Mouse (Mus musculus) cerebellum, adult 2 months (tissue): ENCODE results near the gene Atf7. TPM values are rescaled to one million over a fixed set of nuclear protein-coding genes. Genes with fewer than 3 reads are reported as not detected.
A peak's percentile ranks its signal among the peaks of the same experiment; 100 is the strongest.

Experiments used
- DNase-seq, 2 experiments: peaks; one replicate each; pipeline ENCODE4 v3.0.0; 2021
- H3K27ac ChIP-seq: fragments of 200-500 bp; 2 replicates; pipeline ENCODE4 v1.5.1; 2012; ENCODE audit warnings: low read length, control low read depth, inconsistent platforms; ENCODE audit not compliant: insufficient read depth
- H3K27me3 ChIP-seq: fragments of 200-500 bp; 2 replicates; pipeline ENCODE4 v1.6.1; 2012; ENCODE audit warnings: inconsistent platforms, mild to moderate bottlenecking, low read length, moderate library complexity; ENCODE audit not compliant: control insufficient read depth, insufficient read depth
- H3K4me1 ChIP-seq: fragments of 200-500 bp; 2 replicates; pipeline ENCODE4 v1.6.1; 2011; ENCODE audit warnings: low read length; ENCODE audit not compliant: control insufficient read depth, insufficient read depth
- H3K4me3 ChIP-seq: fragments of 200-500 bp; replicated peaks from 2 replicates; pipeline ENCODE3; 2011; ENCODE audit warnings: mild to moderate bottlenecking, low read depth, low read length, control low read depth; ENCODE audit not compliant: insufficient read depth
- CTCF ChIP-seq: fragments of 200-500 bp; IDR thresholded peaks from 2 replicates; pipeline ENCODE4 v1.5.1; 2011; ENCODE audit warnings: low read depth, mild to moderate bottlenecking, control low read depth, low read length, moderate library complexity, borderline replicate concordance; ENCODE audit not compliant: insufficient read depth
- POLR2A ChIP-seq: fragments of 200-500 bp; IDR thresholded peaks from 2 replicates; pipeline ENCODE4 v1.6.1; 2011; ENCODE audit warnings: low read length, control low read depth, borderline replicate concordance; ENCODE audit not compliant: insufficient read depth
- WGBS: fragments of 180-500 bp; shearing (Covaris S2); methylation state at CpG from one replicate; pipeline ENCODE4 v1.1.7; 2018; 5-methylcytosine and 5-hydroxymethylcytosine counted together
- polyA plus RNA-seq: library from polyadenylated mRNA; depleted of rRNA; stranded (reverse); fragments of >200 nt; gene quantifications from 2 replicates; pipeline ENCODE4 v1.2.3, GENCODE M21; 2012

Gene Atf7
- polyA plus RNA-seq, 1 experiment, result 66.6 TPM

- WGBS, result 28% methylated on average over 2 of the region's 2 CpGs
- H3K4me1 ChIP-seq, result peaks cover 13% of the 10 kb centered on the region; the same call in 1 of the 2 replicates
- peak overlapping the region; percentile 92 for H3K4me3 ChIP-seq
- TF ChIP-seq CTCF, result no peak
- TF ChIP-seq POLR2A, result no peak
- no peak overlapping the region for H3K27ac ChIP-seq
- no peaks in the 10 kb centered on the region for H3K27me3 ChIP-seq
- peak in 1 of 2 experiments; percentile 23 for DNase-seq
Measured at GRCm38 (mm10) chr15:102515261-102515660, 110.0 kb downstream of the Atf7 start.

- TF ChIP-seq CTCF, result no peak
- no peak for TF ChIP-seq POLR2A
- Histone ChIP-seq H3K27ac (no peak overlapping the region), H3K4me3 (no peak overlapping the region), H3K27me3 (no peaks in the 10 kb centered on the region), H3K4me1 (peaks cover 22% of the 10 kb centered on the region)
- no peak for DNase-seq
- 35% methylated on average over 3 of the region's 3 CpGs for WGBS
Measured at GRCm38 (mm10) chr15:102513004-102513403, 112.3 kb downstream of the Atf7 start.

- TF ChIP-seq CTCF (no peak), POLR2A (no peak)
- H3K4me3 ChIP-seq, result no peak overlapping the region
- DNase-seq, result no peak
- peaks cover 22% of the 10 kb centered on the region for H3K4me1 ChIP-seq
- H3K27ac ChIP-seq, result no peak overlapping the region
- H3K27me3 ChIP-seq, result no peaks in the 10 kb centered on the region
Measured at GRCm38 (mm10) chr15:102512471-102512870, 112.8 kb downstream of the Atf7 start.

- 26% methylated on average over 5 of the region's 5 CpGs for WGBS
- H3K4me1 ChIP-seq, result peaks cover 22% of the 10 kb centered on the region
- DNase-seq, result peak in 1 of 2 experiments; percentile 57
Measured at GRCm38 (mm10) chr15:102512010-102512409, 113.3 kb downstream of the Atf7 start.

GRCm38 (mm10) chr15:102511285-102511833 is 113.9 kb downstream of the Atf7 start:
- Histone ChIP-seq H3K27ac (peak overlapping the region; percentile 70), H3K27me3 (no peaks in the 10 kb centered on the region), H3K4me1 (peaks cover 22% of the 10 kb centered on the region), H3K4me3 (peak overlapping the region; percentile 5)
- TF ChIP-seq POLR2A, result no peak
- no peak for TF ChIP-seq CTCF
- WGBS, result 3% methylated on average over 6 of the region's 6 CpGs
- DNase-seq, result peak; percentile 31 to 43

More at GRCm38 (mm10) chr15:102512010-102512409, 113.3 kb downstream of the Atf7 start:
- H3K4me3 ChIP-seq, result peak overlapping the region; percentile 24
- H3K27ac ChIP-seq, result peak overlapping the region; percentile 70; the same call in 1 of the 2 replicates
- TF ChIP-seq POLR2A (no peak), CTCF (no peak)
- no peaks in the 10 kb centered on the region for H3K27me3 ChIP-seq

- Histone ChIP-seq H3K27ac (peak overlapping the region; percentile 70), H3K4me1 (peaks cover 24% of the 10 kb centered on the region), H3K27me3 (no peaks in the 10 kb centered on the region), H3K4me3 (peak overlapping the region; percentile 71)
- under 1% methylated on average over 33 of the region's 34 CpGs for WGBS
- TF ChIP-seq POLR2A, result no peak
- TF ChIP-seq CTCF, result no peak
- peak; percentile 81 for DNase-seq
Measured at GRCm38 (mm10) chr15:102510590-102511284, 114.5 kb downstream of the Atf7 start.

GRCm38 (mm10) chr15:102510110-102510509 is 115.2 kb downstream of the Atf7 start:
- no peak for TF ChIP-seq POLR2A
- no peak for TF ChIP-seq CTCF
- Histone ChIP-seq H3K4me3 (peak overlapping the region; percentile 71), H3K27me3 (no peaks in the 10 kb centered on the region), H3K27ac (peak overlapping the region; percentile 70), H3K4me1 (peaks cover 27% of the 10 kb centered on the region)
- WGBS, result 3% methylated on average over 9 of the region's 9 CpGs
- no peak for DNase-seq

- H3K4me1 ChIP-seq, result peaks cover 29% of the 10 kb centered on the region
- no peaks in the 10 kb centered on the region for H3K27me3 ChIP-seq
- peak in 1 of 2 experiments; percentile 3 for DNase-seq
- TF ChIP-seq CTCF, result no peak
- no peak for TF ChIP-seq POLR2A
- WGBS, result 67% methylated on average over 3 of the region's 3 CpGs
- no peak overlapping the region for H3K4me3 ChIP-seq
- no peak overlapping the region for H3K27ac ChIP-seq
Measured at GRCm38 (mm10) chr15:102508336-102508735, 116.9 kb downstream of the Atf7 start.
